Mouse (Mus musculus): Measurements from ENCODE around the gene Batf.

GRCm38 (mm10) chr12:85749861-85750260 is 63.4 kb downstream of the Batf start:
- no peak for TF ChIP-seq CTCF (IDR thresholded peaks at IDR 0.05; ENCODE audit: low read depth)
- no peak for TF ChIP-seq EP300 (IDR thresholded peaks at IDR 0.05; ENCODE audit: low read depth)
